Mouse (Mus musculus) kidney, embryonic 16.5 days (tissue): ENCODE measurements around the gene Synm. TPM values are rescaled to one million over a fixed set of nuclear protein-coding genes. Genes with fewer than 3 reads are reported as not detected.

Experiments used
- ATAC-seq: fragments of 200-750 bp; cut with Nextera tagmentation; 2 replicates; pipeline ENCODE4 v1.8.0; 2017; ENCODE audit warnings: moderate TSS enrichment; ENCODE audit not compliant: low FRiP score, low TSS enrichment
- H3K27ac ChIP-seq: fragments of 300-500 bp; sonication (generic); 2 replicates; pipeline ENCODE4 v1.5.1; 2014; ENCODE audit warnings: low read length
- H3K27me3 ChIP-seq: fragments of 300-500 bp; sonication (generic); 2 replicates; pipeline ENCODE4 v1.6.1; 2014; ENCODE audit warnings: low read length, control low read depth, mixed read lengths; ENCODE audit not compliant: insufficient read depth
- H3K36me3 ChIP-seq: fragments of 300-500 bp; sonication (generic); 2 replicates; pipeline ENCODE4 v1.6.1; 2014; ENCODE audit warnings: low read length, control low read depth, mixed read lengths; ENCODE audit not compliant: insufficient read depth
- H3K4me1 ChIP-seq: fragments of 300-500 bp; sonication (generic); 2 replicates; pipeline ENCODE4 v1.6.1; 2014; ENCODE audit warnings: low read length, control low read depth, mixed read lengths; ENCODE audit not compliant: insufficient read depth
- H3K4me2 ChIP-seq: fragments of 300-500 bp; sonication (generic); replicated peaks from 2 replicates; pipeline ENCODE4 v1.6.1; 2014; ENCODE audit warnings: low read depth, low read length
- H3K4me3 ChIP-seq: fragments of 300-500 bp; sonication (generic); 2 replicates; pipeline ENCODE4 v1.5.1; 2014; ENCODE audit warnings: mild to moderate bottlenecking, low read length
- H3K9ac ChIP-seq: fragments of 300-500 bp; sonication (generic); replicated peaks from 2 replicates; pipeline ENCODE4 v1.6.1; 2014; ENCODE audit warnings: low read length
- H3K9me3 ChIP-seq: fragments of 300-500 bp; sonication (generic); 2 replicates; pipeline ENCODE4 v1.6.1; 2016; ENCODE audit warnings: low read length, control low read depth
- WGBS: fragments of 180-500 bp; shearing (Covaris S2); extraction: QIAGEN DNeasy Blood & Tissue Kit; methylation state at CpG from one replicate; pipeline ENCODE4 v1.1.7; 2014; 5-methylcytosine and 5-hydroxymethylcytosine counted together
- polyA plus RNA-seq: library from polyadenylated mRNA; unstranded; fragments of >200 nt; fragmentation: Nextera tagmentation; extraction: Ambion mirVana; gene quantifications from 2 replicates; pipeline ENCODE4 v1.2.1, GENCODE M21; 2015

Gene Synm
- 1.6 and 2.3 TPM in 2 replicates for polyA plus RNA-seq

GRCm38 (mm10) chr7:67759629-67759995 lies at the start of gene Synm:
Gene Synm, minus strand, starts transcription at chr7:67759742.
- WGBS = under 1% methylated on average over 34 of the region's 37 CpGs
- no peaks in the 10 kb centered on the region for H3K36me3 ChIP-seq
- peaks cover 10% of the 10 kb centered on the region for H3K4me1 ChIP-seq
- peak within 1 kb of the TSS; percentile 53 for H3K4me3 ChIP-seq
- no peaks in the 10 kb centered on the region for H3K9me3 ChIP-seq
- H3K27me3 ChIP-seq = peaks cover 24% of the 10 kb centered on the region
- H3K27ac ChIP-seq = no peak within 1 kb of the TSS
- H3K4me2 ChIP-seq = peak within 1 kb of the TSS; percentile 100
- peak; percentile 91 for ATAC-seq
- H3K9ac ChIP-seq = peak within 1 kb of the TSS; percentile 62

- Histone ChIP-seq H3K4me3 (peak overlapping the region; percentile 45), H3K4me2 (peak overlapping the region; percentile 71), H3K9me3 (no peaks in the 10 kb centered on the region), H3K27ac (no peak overlapping the region), H3K4me1 (peaks cover 10% of the 10 kb centered on the region; the same call in 1 of the 2 replicates), H3K9ac (peak overlapping the region; percentile 55), H3K27me3 (no peaks in the 10 kb centered on the region), H3K36me3 (no peaks in the 10 kb centered on the region)
- peak; percentile 29 for ATAC-seq
- WGBS = 10% methylated on average over 12 of the region's 13 CpGs
These were observed 44.3 kb upstream of the Synm start for GRCm38 (mm10) chr7:67803857-67804215.

- Histone ChIP-seq H3K27me3 (no peaks in the 10 kb centered on the region), H3K27ac (no peak overlapping the region), H3K4me2 (peak overlapping the region; percentile 71), H3K4me3 (peak overlapping the region; percentile 45), H3K4me1 (peaks cover 10% of the 10 kb centered on the region; the same call in 1 of the 2 replicates), H3K9me3 (no peaks in the 10 kb centered on the region), H3K9ac (peak overlapping the region; percentile 55), H3K36me3 (no peaks in the 10 kb centered on the region)
- WGBS = 14% methylated on average over 28 of the region's 28 CpGs
- peak; percentile 80 for ATAC-seq
These were observed 43.7 kb upstream of the Synm start for GRCm38 (mm10) chr7:67803015-67803856.

GRCm38 (mm10) chr7:67801022-67801421 lies 41.5 kb upstream of the Synm start:
- no peaks in the 10 kb centered on the region for H3K9me3 ChIP-seq
- H3K9ac ChIP-seq = no peak overlapping the region
- no peaks in the 10 kb centered on the region for H3K27me3 ChIP-seq
- H3K4me3 ChIP-seq = no peak overlapping the region
- 76% methylated on average over 4 of the region's 4 CpGs for WGBS
- H3K4me2 ChIP-seq = no peak overlapping the region
- no peak overlapping the region for H3K27ac ChIP-seq
- H3K4me1 ChIP-seq = peaks cover 10% of the 10 kb centered on the region; the same call in 1 of the 2 replicates
- no peak for ATAC-seq
- no peaks in the 10 kb centered on the region for H3K36me3 ChIP-seq

GRCm38 (mm10) chr7:67800547-67800946 lies 41.0 kb upstream of the Synm start:
- peaks cover 10% of the 10 kb centered on the region; the same call in 1 of the 2 replicates for H3K4me1 ChIP-seq
- 85% methylated on average over 6 of the region's 6 CpGs for WGBS
- no peak for ATAC-seq
- no peaks in the 10 kb centered on the region for H3K36me3 ChIP-seq
- H3K27me3 ChIP-seq = no peaks in the 10 kb centered on the region
- H3K9me3 ChIP-seq = no peaks in the 10 kb centered on the region
- H3K27ac ChIP-seq = no peak overlapping the region
- H3K4me2 ChIP-seq = no peak overlapping the region
- no peak overlapping the region for H3K4me3 ChIP-seq
- H3K9ac ChIP-seq = no peak overlapping the region

- WGBS = 66% methylated on average over 4 of the region's 4 CpGs
- H3K27ac ChIP-seq = no peak overlapping the region
- H3K27me3 ChIP-seq = no peaks in the 10 kb centered on the region
- H3K36me3 ChIP-seq = no peaks in the 10 kb centered on the region
- no peak overlapping the region for H3K4me3 ChIP-seq
- H3K9ac ChIP-seq = no peak overlapping the region
- peaks cover 3% of the 10 kb centered on the region; the same call in 1 of the 2 replicates for H3K4me1 ChIP-seq
- no peak for ATAC-seq
- no peaks in the 10 kb centered on the region for H3K9me3 ChIP-seq
- H3K4me2 ChIP-seq = no peak overlapping the region
These were observed 38.9 kb upstream of the Synm start for GRCm38 (mm10) chr7:67798476-67798875.

- Histone ChIP-seq H3K36me3 (no peaks in the 10 kb centered on the region), H3K9ac (no peak overlapping the region), H3K27ac (no peak overlapping the region), H3K4me3 (no peak overlapping the region), H3K9me3 (no peaks in the 10 kb centered on the region), H3K27me3 (no peaks in the 10 kb centered on the region), H3K4me2 (no peak overlapping the region), H3K4me1 (no peaks in the 10 kb centered on the region)
- ATAC-seq = no peak
- 39% methylated on average over 8 of the region's 8 CpGs for WGBS
These were observed 37.5 kb upstream of the Synm start for GRCm38 (mm10) chr7:67797065-67797464.

- ATAC-seq = no peak
- 68% methylated on average over 7 of the region's 7 CpGs for WGBS
These were observed 33.9 kb upstream of the Synm start for GRCm38 (mm10) chr7:67793449-67793848.

GRCm38 (mm10) chr7:67791256-67791655 lies 31.7 kb upstream of the Synm start:
- Histone ChIP-seq H3K9me3 (no peaks in the 10 kb centered on the region), H3K4me2 (no peak overlapping the region), H3K4me1 (no peaks in the 10 kb centered on the region), H3K27ac (no peak overlapping the region), H3K27me3 (no peaks in the 10 kb centered on the region), H3K4me3 (no peak overlapping the region), H3K36me3 (no peaks in the 10 kb centered on the region), H3K9ac (no peak overlapping the region)
- ATAC-seq = no peak
- 60% methylated on average over 7 of the region's 7 CpGs for WGBS

More at GRCm38 (mm10) chr7:67793449-67793848, 33.9 kb upstream of the Synm start:
- Histone ChIP-seq H3K4me3 (no peak overlapping the region), H3K36me3 (no peaks in the 10 kb centered on the region), H3K27ac (no peak overlapping the region), H3K27me3 (no peaks in the 10 kb centered on the region), H3K9ac (no peak overlapping the region), H3K9me3 (no peaks in the 10 kb centered on the region), H3K4me2 (no peak overlapping the region), H3K4me1 (no peaks in the 10 kb centered on the region)

GRCm38 (mm10) chr7:67788713-67789112 lies 29.2 kb upstream of the Synm start:
- Histone ChIP-seq H3K4me3 (no peak overlapping the region), H3K27me3 (no peaks in the 10 kb centered on the region), H3K4me1 (no peaks in the 10 kb centered on the region), H3K9ac (no peak overlapping the region), H3K27ac (no peak overlapping the region), H3K9me3 (no peaks in the 10 kb centered on the region), H3K4me2 (peak overlapping the region; percentile 31; the same call in 1 of the 2 replicates), H3K36me3 (no peaks in the 10 kb centered on the region)
- ATAC-seq = peak; percentile 63; the same call in 1 of the 2 replicates
- WGBS = 13% methylated on average over 10 of the region's 10 CpGs
